Mouse (Mus musculus): ENCODE results near the gene Cnpy4. TPM values are rescaled to one million over a fixed set of nuclear protein-coding genes. Genes with fewer than 3 reads are reported as not detected.
A peak's percentile ranks its signal among the peaks of the same experiment; 100 is the strongest.
"Not testable (repeated sequence)": the region's sequence is repeated elsewhere in the genome, so short reads cannot be mapped to it uniquely, and the experiment has no call there.

Cnpy4 gene
- total RNA-seq, 2 experiments from 2014 or later = 13.5 to 17.1 TPM

GRCm38 (mm10) chr5:138207873-138208272 is 20.6 kb downstream of the Cnpy4 start:
- TF ChIP-seq CTCF (IDR thresholded peaks at IDR 0.05) = no peak
- Histone ChIP-seq H3K27ac (no peak overlapping the region), H3K4me3 (no peak overlapping the region)
- intact Hi-C loops (cut with DNase I) = no loop called here
- DNase-seq (ENCODE audit: extremely low spot score in 1 of 2, low spot score in 2 of 2) = no peak

- DNase-seq (ENCODE audit: extremely low spot score in 1 of 2, low spot score in 2 of 2); H3K4me3 ChIP-seq; H3K27ac ChIP-seq; intact Hi-C loops (cut with DNase I): not testable (repeated sequence)
Measured at GRCm38 (mm10) chr5:138216632-138217031, 29.3 kb downstream of the Cnpy4 start.

GRCm38 (mm10) chr5:138219864-138220263 is 32.6 kb downstream of the Cnpy4 start:
- DNase-seq (ENCODE audit: extremely low spot score in 1 of 2, low spot score in 2 of 2) = no peak
- intact Hi-C loops (cut with DNase I) = loop anchor here (5.0 kb wide), 2 partner anchors 62 to 82 kb away; partner anchors contain the start of genes Gpc2 and Stag3
- TF ChIP-seq CTCF (IDR thresholded peaks at IDR 0.05) = no peak
- no peak overlapping the region for H3K27ac ChIP-seq
- H3K4me3 ChIP-seq = no peak overlapping the region

GRCm38 (mm10) chr5:138222111-138222510 is 34.8 kb downstream of the Cnpy4 start:
- peak; percentile 99 for TF ChIP-seq CTCF (IDR thresholded peaks at IDR 0.05)
- peak; percentile 76 to 89 for DNase-seq (ENCODE audit: extremely low spot score in 1 of 2, low spot score in 2 of 2)
- Histone ChIP-seq H3K27ac (no peak overlapping the region), H3K4me3 (no peak overlapping the region)
- intact Hi-C loops (cut with DNase I) = loop anchor here (5.0 kb wide), 2 partner anchors 60 to 80 kb away; partner anchors contain the start of genes Gpc2 and Stag3

GRCm38 (mm10) chr5:138223287-138223686 is 36.0 kb downstream of the Cnpy4 start:
- TF ChIP-seq CTCF (IDR thresholded peaks at IDR 0.05) = no peak
- DNase-seq (ENCODE audit: extremely low spot score in 1 of 2, low spot score in 2 of 2) = no peak
- intact Hi-C loops (cut with DNase I) = loop anchor here (5.0 kb wide), 2 partner anchors 59 to 79 kb away; partner anchors contain the start of genes Gpc2 and Stag3

GRCm38 (mm10) chr5:138225700-138226099 is 38.4 kb downstream of the Cnpy4 start, which contains the start of gene Nxpe5:
TSS of gene Nxpe5 (plus strand) at chr5:138225898.
- H3K27ac ChIP-seq = no peak within 1 kb of the TSS
- no peak for DNase-seq (ENCODE audit: extremely low spot score in 1 of 2, low spot score in 2 of 2)

More at GRCm38 (mm10) chr5:138223287-138223686, 36.0 kb downstream of the Cnpy4 start:
- Histone ChIP-seq H3K27ac (no peak overlapping the region), H3K4me3 (no peak overlapping the region)

GRCm38 (mm10) chr5:138226491-138226890 is 39.2 kb downstream of the Cnpy4 start:
- H3K4me3 ChIP-seq = no peak overlapping the region
- intact Hi-C loops (cut with DNase I) = no loop called here
- DNase-seq (ENCODE audit: extremely low spot score in 1 of 2, low spot score in 2 of 2) = no peak
- no peak overlapping the region for H3K27ac ChIP-seq
- no peak for TF ChIP-seq CTCF (IDR thresholded peaks at IDR 0.05)

More at GRCm38 (mm10) chr5:138225700-138226099, 38.4 kb downstream of the Cnpy4 start, which contains the start of gene Nxpe5:
- TF ChIP-seq CTCF (IDR thresholded peaks at IDR 0.05) = no peak
- intact Hi-C loops (cut with DNase I) = no loop called here
- no peak within 1 kb of the TSS for H3K4me3 ChIP-seq

GRCm38 (mm10) chr5:138227367-138227766 is 40.1 kb downstream of the Cnpy4 start:
- Histone ChIP-seq H3K27ac (no peak overlapping the region), H3K4me3 (no peak overlapping the region)
- no peak for TF ChIP-seq CTCF (IDR thresholded peaks at IDR 0.05)
- no peak for DNase-seq (ENCODE audit: extremely low spot score in 1 of 2, low spot score in 2 of 2)
- intact Hi-C loops (cut with DNase I) = no loop called here

- Histone ChIP-seq H3K27ac (no peak overlapping the region), H3K4me3 (no peak overlapping the region)
- DNase-seq (ENCODE audit: extremely low spot score in 1 of 2, low spot score in 2 of 2) = no peak
- intact Hi-C loops (cut with DNase I) = no loop called here
- TF ChIP-seq CTCF (IDR thresholded peaks at IDR 0.05) = peak; percentile 56
Measured at GRCm38 (mm10) chr5:138228026-138228425, 40.7 kb downstream of the Cnpy4 start.

- no peak overlapping the region for H3K27ac ChIP-seq
- intact Hi-C loops (cut with DNase I) = no loop called here
- no peak overlapping the region for H3K4me3 ChIP-seq
- no peak for TF ChIP-seq CTCF (IDR thresholded peaks at IDR 0.05)
- DNase-seq (ENCODE audit: extremely low spot score in 1 of 2, low spot score in 2 of 2) = no peak
Measured at GRCm38 (mm10) chr5:138229511-138229910, 42.2 kb downstream of the Cnpy4 start.

- no peak for TF ChIP-seq CTCF (IDR thresholded peaks at IDR 0.05)
- Histone ChIP-seq H3K27ac (no peak overlapping the region), H3K4me3 (no peak overlapping the region)
- DNase-seq (ENCODE audit: extremely low spot score in 1 of 2, low spot score in 2 of 2) = no peak
- intact Hi-C loops (cut with DNase I) = no loop called here
Measured at GRCm38 (mm10) chr5:138233778-138234177, 46.5 kb downstream of the Cnpy4 start.

GRCm38 (mm10) chr5:138234224-138234623 is 46.9 kb downstream of the Cnpy4 start:
- intact Hi-C loops (cut with DNase I) = no loop called here
- no peak for TF ChIP-seq CTCF (IDR thresholded peaks at IDR 0.05)
- Histone ChIP-seq H3K4me3 (no peak overlapping the region), H3K27ac (no peak overlapping the region)
- no peak for DNase-seq (ENCODE audit: extremely low spot score in 1 of 2, low spot score in 2 of 2)

- DNase-seq (ENCODE audit: extremely low spot score in 1 of 2, low spot score in 2 of 2) = no peak
- intact Hi-C loops (cut with DNase I) = no loop called here
- no peak overlapping the region for H3K27ac ChIP-seq
- no peak for TF ChIP-seq CTCF (IDR thresholded peaks at IDR 0.05)
- H3K4me3 ChIP-seq = no peak overlapping the region
Measured at GRCm38 (mm10) chr5:138241511-138241910, 54.2 kb downstream of the Cnpy4 start.

Small RNAs within 50 kb of the gene (microRNA-seq; reads per million reads assigned to microRNA genes)
- 292 to 308 reads per million in 2 experiments for gene Mir106b
- gene Mir25 = 38.0 to 38.7 reads per million in 2 experiments
- 1,284 to 1,394 reads per million in 2 experiments for gene Mir93

Other genes starting within 250 kb of the Cnpy4 start
- 10 to 100 TPM; 17.1 to 17.6 TPM for gene Gjc3, start 224.4 kb upstream of the Cnpy4 start, total RNA-seq (2021)
- not detected for gene Azgp1, start 206.0 kb upstream of the Cnpy4 start, total RNA-seq (2021)
- gene Smok3a, start 166.2 kb upstream of the Cnpy4 start, total RNA-seq (2021) = not detected
- gene Smok3b, start 166.1 kb upstream of the Cnpy4 start, total RNA-seq (2021) = not detected
- gene Smok3c, start 134.3 kb upstream of the Cnpy4 start, total RNA-seq (2021) = not detected
- 10 to 100 TPM; 39.1 to 42.2 TPM for gene Zkscan1, start 102.4 kb upstream of the Cnpy4 start, total RNA-seq (2021)
- gene Zscan21, start 70.6 kb upstream of the Cnpy4 start, total RNA-seq (2021) = 10 to 100 TPM; 14.7 to 16.5 TPM
- 10 to 100 TPM; 10.7 to 13.4 TPM for gene Zfp113, start 31.7 kb upstream of the Cnpy4 start, total RNA-seq (2021)
- 100 to 1,000 TPM; 125 to 136 TPM for gene Cops6, start 26.4 kb upstream of the Cnpy4 start, total RNA-seq (2021)
- 10 to 100 TPM; 24.5 to 28.5 TPM for gene Ap4m1, start 15.5 kb upstream of the Cnpy4 start, total RNA-seq (2021)
- 10 to 100 TPM; 16.0 to 18.9 TPM for gene Mcm7, start 15.1 kb upstream of the Cnpy4 start, total RNA-seq (2021)
- 10 to 100 TPM; 43.8 to 45.2 TPM for gene Taf6, start within 50 bp of the Cnpy4 start, total RNA-seq (2021)
- 1 to 10 TPM; 7.8 to 9.3 TPM for gene Mblac1, start 6.8 kb downstream of the Cnpy4 start, total RNA-seq (2021)
- under 1 TPM in 1 of 2 experiments, not detected in 1; 0.14 TPM for gene Nxpe5, start 38.4 kb downstream of the Cnpy4 start, total RNA-seq (2021)
- gene Lamtor4, start 68.0 kb downstream of the Cnpy4 start, total RNA-seq (2021) = 10 to 100 TPM; 47.7 to 49.6 TPM
- 10 to 100 TPM; 64.2 to 67.8 TPM for gene BC037034, start 76.5 kb downstream of the Cnpy4 start, total RNA-seq (2021)
- 1 to 10 TPM; 3.2 to 3.3 TPM for gene Gal3st4, start 85.4 kb downstream of the Cnpy4 start, total RNA-seq (2021)
- gene Gm43720, start 92.5 kb downstream of the Cnpy4 start, total RNA-seq (2021) = under 1 TPM in 1 of 2 experiments, not detected in 1; 0.09 TPM
- gene Gpc2, start 92.5 kb downstream of the Cnpy4 start, total RNA-seq (2021) = 1 to 10 TPM in 1 of 2 experiments, under 1 TPM in 1; 0.61 to 1.9 TPM
- under 1 TPM; 0.65 to 0.68 TPM for gene Stag3, start 92.8 kb downstream of the Cnpy4 start, total RNA-seq (2021)
- not detected for gene Pvrig, start 154.5 kb downstream of the Cnpy4 start, total RNA-seq (2021)